Mouse (Mus musculus) intestine, embryonic 16.5 days (tissue): ENCODE measurements around the gene Cst10. TPM values are rescaled to one million over a fixed set of nuclear protein-coding genes. Genes with fewer than 3 reads are reported as not detected.

ENCODE experiments used
- ATAC-seq: fragments of 200-750 bp; cut with Nextera tagmentation; 2 replicates; pipeline ENCODE4 v1.8.0; 2017; ENCODE audit warnings: moderate TSS enrichment, moderate library complexity
- H3K27ac ChIP-seq: fragments of 300-500 bp; sonication (generic); 2 replicates; pipeline ENCODE4 v1.5.1; 2014; ENCODE audit warnings: mild to moderate bottlenecking, low read length
- H3K27me3 ChIP-seq: fragments of 300-500 bp; sonication (generic); replicated peaks from 2 replicates; pipeline ENCODE4 v1.6.1; 2014; ENCODE audit warnings: low read length, control low read depth, mixed read lengths; ENCODE audit not compliant: control insufficient read depth, insufficient read depth
- H3K36me3 ChIP-seq: fragments of 300-500 bp; sonication (generic); 2 replicates; pipeline ENCODE4 v1.6.1; 2014; ENCODE audit warnings: low read length, control low read depth; ENCODE audit not compliant: control insufficient read depth, insufficient read depth
- H3K4me1 ChIP-seq: fragments of 300-500 bp; sonication (generic); 2 replicates; pipeline ENCODE4 v1.6.1; 2014; ENCODE audit warnings: low read length, control low read depth, mixed read lengths; ENCODE audit not compliant: control insufficient read depth, insufficient read depth
- H3K4me2 ChIP-seq: fragments of 300-500 bp; sonication (generic); 2 replicates; pipeline ENCODE4 v1.6.1; 2014; ENCODE audit warnings: low read depth, low read length, control low read depth
- H3K4me3 ChIP-seq: fragments of 300-500 bp; sonication (generic); 2 replicates; pipeline ENCODE4 v1.5.1; 2014; ENCODE audit warnings: mild to moderate bottlenecking, low read length
- H3K9ac ChIP-seq: fragments of 300-500 bp; sonication (generic); 2 replicates; pipeline ENCODE4 v1.6.1; 2014; ENCODE audit warnings: low read depth, low read length
- H3K9me3 ChIP-seq: fragments of 300-500 bp; sonication (generic); 2 replicates; pipeline ENCODE4 v1.6.1; 2016; ENCODE audit warnings: low read length, control low read depth; ENCODE audit not compliant: control insufficient read depth
- WGBS: fragments of 180-500 bp; shearing (Covaris S2); extraction: QIAGEN DNeasy Blood & Tissue Kit; methylation state at CpG from one replicate; pipeline ENCODE4 v1.1.7; 2014; 5-methylcytosine and 5-hydroxymethylcytosine counted together
- polyA plus RNA-seq: library from polyadenylated mRNA; unstranded; fragments of >200 nt; fragmentation: Nextera tagmentation; extraction: Ambion mirVana; gene quantifications from 2 replicates; pipeline ENCODE4 v1.2.1, GENCODE M21; 2015

The Cst10 gene
- polyA plus RNA-seq, result not detected in 2 replicates

- H3K9me3 ChIP-seq, result no peaks in the 10 kb centered on the region
- H3K4me3 ChIP-seq, result no peak within 1 kb of the TSS
- no peak within 1 kb of the TSS for H3K9ac ChIP-seq
- 52% methylated on average over 1 of the region's 1 CpGs for WGBS
- no peaks in the 10 kb centered on the region for H3K27me3 ChIP-seq
- ATAC-seq, result no peak
- H3K4me1 ChIP-seq, result no peaks in the 10 kb centered on the region
- no peak within 1 kb of the TSS for H3K4me2 ChIP-seq
- H3K36me3 ChIP-seq, result no peaks in the 10 kb centered on the region
- H3K27ac ChIP-seq, result no peak within 1 kb of the TSS
Measured at GRCm38 (mm10) chr2:149404757-149405156, at the start of gene Cst10. Cst10 (plus strand) TSS chr2:149405057.

- H3K4me3 ChIP-seq, result no peak overlapping the region
- no peak overlapping the region for H3K27ac ChIP-seq
- no peak overlapping the region for H3K4me2 ChIP-seq
- no peaks in the 10 kb centered on the region for H3K9me3 ChIP-seq
- no peak for ATAC-seq
- H3K9ac ChIP-seq, result no peak overlapping the region
- H3K27me3 ChIP-seq, result no peaks in the 10 kb centered on the region
- no peaks in the 10 kb centered on the region for H3K36me3 ChIP-seq
- WGBS, result 60% methylated on average over 3 of the region's 3 CpGs
- H3K4me1 ChIP-seq, result no peaks in the 10 kb centered on the region
Measured at GRCm38 (mm10) chr2:149392951-149393350, 11.9 kb upstream of the Cst10 start.

- 14% methylated on average over 3 of the region's 4 CpGs for WGBS
- Histone ChIP-seq H3K27ac (no peak overlapping the region), H3K4me3 (no peak overlapping the region), H3K9ac (no peak overlapping the region), H3K36me3 (no peaks in the 10 kb centered on the region), H3K27me3 (no peaks in the 10 kb centered on the region), H3K9me3 (no peaks in the 10 kb centered on the region), H3K4me2 (no peak overlapping the region), H3K4me1 (no peaks in the 10 kb centered on the region)
- ATAC-seq, result no peak
Measured at GRCm38 (mm10) chr2:149422564-149422963, 17.7 kb downstream of the Cst10 start.
